Mouse (Mus musculus): ENCODE measurements around the gene Srpk2.
"Not testable (repeated sequence)": the region's sequence is repeated elsewhere in the genome, so short reads cannot be mapped to it uniquely, and the experiment has no call there.

Srpk2 gene

GRCm38 (mm10) chr5:23604036-23604705, 80.2 kb downstream of the Srpk2 start:
- DNase-seq (ENCODE audit: low read depth, low spot score), result no peak

- DNase-seq (ENCODE audit: low read depth, low spot score), result no peak
Observed at GRCm38 (mm10) chr5:23599750-23600537, 84.5 kb downstream of the Srpk2 start.

- no peak for DNase-seq (ENCODE audit: low read depth, low spot score)
Observed at GRCm38 (mm10) chr5:23599171-23599570, 85.2 kb downstream of the Srpk2 start.

- DNase-seq (ENCODE audit: low read depth, low spot score), result no peak
Observed at GRCm38 (mm10) chr5:23598491-23598890, 85.9 kb downstream of the Srpk2 start.

GRCm38 (mm10) chr5:23597999-23598398, 86.4 kb downstream of the Srpk2 start:
- no peak for DNase-seq (ENCODE audit: low read depth, low spot score)

GRCm38 (mm10) chr5:23597260-23597864, 87.1 kb downstream of the Srpk2 start:
- DNase-seq (ENCODE audit: low read depth, low spot score), result no peak

GRCm38 (mm10) chr5:23596326-23596965, 88.0 kb downstream of the Srpk2 start:
- no peak for DNase-seq (ENCODE audit: low read depth, low spot score)

- DNase-seq (ENCODE audit: low read depth, low spot score), result not testable (repeated sequence)
Observed at GRCm38 (mm10) chr5:23590298-23590697, 94.1 kb downstream of the Srpk2 start.

- no peak for DNase-seq (ENCODE audit: low read depth, low spot score)
Observed at GRCm38 (mm10) chr5:23587614-23588013, 96.8 kb downstream of the Srpk2 start.

- no peak for DNase-seq (ENCODE audit: low read depth, low spot score)
Observed at GRCm38 (mm10) chr5:23586531-23587453, 97.6 kb downstream of the Srpk2 start.

GRCm38 (mm10) chr5:23581484-23582060, 102.8 kb downstream of the Srpk2 start:
- no peak for DNase-seq (ENCODE audit: low read depth, low spot score)

- DNase-seq (ENCODE audit: low read depth, low spot score), result no peak
Observed at GRCm38 (mm10) chr5:23579120-23579880, 105.1 kb downstream of the Srpk2 start.

GRCm38 (mm10) chr5:23578322-23578957, 106.0 kb downstream of the Srpk2 start:
- no peak for DNase-seq (ENCODE audit: low read depth, low spot score)

- DNase-seq (ENCODE audit: low read depth, low spot score), result no peak
Observed at GRCm38 (mm10) chr5:23577847-23578246, 106.6 kb downstream of the Srpk2 start.

- no peak for DNase-seq (ENCODE audit: low read depth, low spot score)
Observed at GRCm38 (mm10) chr5:23576336-23577094, 107.9 kb downstream of the Srpk2 start.

- no peak for DNase-seq (ENCODE audit: low read depth, low spot score)
Observed at GRCm38 (mm10) chr5:23573942-23574341, 110.5 kb downstream of the Srpk2 start.

GRCm38 (mm10) chr5:23568188-23568587, 116.2 kb downstream of the Srpk2 start:
- DNase-seq (ENCODE audit: low read depth, low spot score), result no peak

- DNase-seq (ENCODE audit: low read depth, low spot score), result no peak
Observed at GRCm38 (mm10) chr5:23566382-23566781, 118.0 kb downstream of the Srpk2 start.
